Mouse (Mus musculus) ES-E14 (cell line): ENCODE results near the gene Cep170.

Experiments
- HCFC1 ChIP-seq: IDR thresholded peaks from 2 replicates; pipeline ENCODE4 v1.6.1; 2012; ENCODE audit warnings: low read length, inconsistent platforms, borderline replicate concordance; ENCODE audit not compliant: insufficient read depth
- ZC3H11A ChIP-seq: IDR thresholded peaks from 2 replicates; pipeline ENCODE4 v1.6.1; 2012; ENCODE audit warnings: low read depth, mild to moderate bottlenecking, inconsistent platforms, low read length, borderline replicate concordance
- ZNF384 ChIP-seq: IDR thresholded peaks from 2 replicates; pipeline ENCODE4 v1.6.1; 2012; ENCODE audit warnings: low read depth, low read length, inconsistent platforms

GRCm38 (mm10) chr1:176833948-176834347, 20.1 kb upstream of the Cep170 start:
- TF ChIP-seq HCFC1: no peak
- TF ChIP-seq ZC3H11A: no peak
- no peak for TF ChIP-seq ZNF384
